Mouse (Mus musculus) layer of hippocampus, postnatal 14 days (tissue): ENCODE results near the gene Polr2e. TPM values are rescaled to one million over a fixed set of nuclear protein-coding genes. Genes with fewer than 3 reads are reported as not detected.
"Not testable (repeated sequence)": the region's sequence is repeated elsewhere in the genome, so short reads cannot be mapped to it uniquely, and the experiment has no call there.

Source experiments
- DNase-seq, 2 experiments: peaks; one replicate each; pipeline ENCODE4 v3.0.0; 2021 to 2022; ENCODE audit warnings: low spot score in 2 of 2, mixed read lengths in 1 of 2
- total RNA-seq, 2 experiments: library from RNA; stranded (reverse); gene quantifications; 2 replicates each; pipeline ENCODE4 v1.2.3; 2021

Gene Polr2e
- total RNA-seq, 2 experiments from 2014 or later: 74.1 to 74.3 TPM

DNA sequence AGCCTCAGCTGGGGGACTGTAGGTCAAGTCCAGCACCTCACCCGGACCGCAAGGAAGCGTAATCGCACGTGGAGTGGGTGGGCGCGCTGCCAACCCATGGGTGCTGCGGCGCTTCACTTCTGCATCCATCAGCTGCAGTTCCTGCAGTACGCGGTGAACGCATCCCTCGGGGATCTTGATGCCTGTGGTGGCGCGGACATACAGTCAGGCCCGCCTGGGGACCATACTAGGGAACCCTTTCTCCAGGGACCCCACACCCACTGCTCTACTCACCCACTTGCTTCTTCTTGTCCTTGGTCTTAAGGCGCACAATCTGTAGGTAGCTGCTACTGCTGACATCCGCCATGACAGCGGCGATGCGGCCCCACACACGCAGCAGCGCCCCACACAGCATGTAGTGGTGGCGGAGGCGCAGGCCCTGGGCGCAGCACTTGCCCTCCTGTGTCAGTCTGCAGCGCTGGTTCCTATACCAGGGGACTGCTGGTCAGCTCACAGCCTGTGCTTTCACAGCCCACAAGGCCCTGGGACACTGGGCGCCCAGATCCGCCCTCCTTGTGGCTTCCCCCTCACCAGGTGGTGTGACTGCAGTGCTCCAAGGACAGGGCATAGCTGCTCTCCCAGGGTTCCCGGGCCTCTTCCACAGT, 18.2 kb upstream of the Polr2e start:
- DNase-seq: peak in 1 of 2 experiments; percentile 39

- no peak for DNase-seq
Observed at GRCm38 (mm10) chr10:80056976-80057682, 17.5 kb upstream of the Polr2e start.

DNA sequence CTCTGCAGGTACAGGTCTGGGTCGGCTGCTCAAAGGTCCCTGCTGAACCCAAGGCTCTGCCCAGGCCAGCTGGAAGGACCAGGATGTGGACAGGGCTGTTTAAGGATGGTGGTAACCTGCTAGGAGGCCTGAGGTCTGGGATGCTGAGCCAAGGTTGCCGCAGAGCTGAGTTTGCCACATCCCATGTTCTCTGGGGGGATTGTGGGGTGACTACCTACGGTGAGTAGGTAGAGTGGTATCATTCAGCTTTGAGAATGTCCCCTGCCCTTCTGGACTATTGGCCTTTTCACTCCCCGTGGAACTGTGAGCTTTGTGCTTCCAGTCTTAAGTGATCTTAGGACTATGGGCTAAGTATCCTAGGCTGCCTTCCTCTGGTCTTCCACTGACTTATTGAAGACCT, 16.9 kb upstream of the Polr2e start:
- no peak for DNase-seq

- DNase-seq: no peak
Observed at GRCm38 (mm10) chr10:80055891-80056290, 16.3 kb upstream of the Polr2e start.

- no peak for DNase-seq
Observed at GRCm38 (mm10) chr10:80055364-80055763, 15.8 kb upstream of the Polr2e start.

GRCm38 (mm10) chr10:80054911-80055310, 15.3 kb upstream of the Polr2e start:
- not testable (repeated sequence) for DNase-seq

- peak; percentile 47 to 59 for DNase-seq
Observed at GRCm38 (mm10) chr10:80053831-80054815, 14.5 kb upstream of the Polr2e start.

DNA sequence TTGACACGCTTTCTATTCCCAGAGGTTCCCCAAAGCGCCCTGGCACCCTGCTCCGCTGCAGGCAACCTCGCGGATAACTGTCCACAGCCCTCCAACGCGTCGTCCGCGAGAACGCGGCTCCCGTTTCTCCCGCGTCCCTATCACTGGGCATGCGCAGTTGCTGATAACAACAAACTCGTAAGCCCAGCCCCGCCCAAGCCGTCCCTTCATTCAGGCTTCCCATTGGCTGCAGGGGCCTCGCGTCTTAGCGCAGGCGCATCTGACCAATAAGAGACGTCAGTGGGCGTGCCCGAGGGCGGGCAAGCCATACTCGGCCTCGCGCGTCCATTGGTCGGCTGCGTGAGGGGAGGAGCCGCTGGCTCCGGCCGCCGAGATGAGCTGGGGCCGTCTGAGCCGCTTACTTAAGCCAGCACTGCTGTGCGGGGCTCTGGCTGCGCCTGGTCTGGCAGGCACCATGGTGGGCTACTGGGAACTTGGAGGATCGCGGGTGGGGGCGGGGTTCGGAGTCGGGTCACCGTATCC, 13.7 kb upstream of the Polr2e start:
- DNase-seq: peak; percentile 99 to 100

- DNase-seq: no peak
Observed at GRCm38 (mm10) chr10:80052374-80052764, 12.8 kb upstream of the Polr2e start.

GRCm38 (mm10) chr10:80051618-80052373, 12.2 kb upstream of the Polr2e start:
- DNase-seq: no peak

- no peak for DNase-seq
Observed at GRCm38 (mm10) chr10:80050885-80051617, 11.5 kb upstream of the Polr2e start.

DNA sequence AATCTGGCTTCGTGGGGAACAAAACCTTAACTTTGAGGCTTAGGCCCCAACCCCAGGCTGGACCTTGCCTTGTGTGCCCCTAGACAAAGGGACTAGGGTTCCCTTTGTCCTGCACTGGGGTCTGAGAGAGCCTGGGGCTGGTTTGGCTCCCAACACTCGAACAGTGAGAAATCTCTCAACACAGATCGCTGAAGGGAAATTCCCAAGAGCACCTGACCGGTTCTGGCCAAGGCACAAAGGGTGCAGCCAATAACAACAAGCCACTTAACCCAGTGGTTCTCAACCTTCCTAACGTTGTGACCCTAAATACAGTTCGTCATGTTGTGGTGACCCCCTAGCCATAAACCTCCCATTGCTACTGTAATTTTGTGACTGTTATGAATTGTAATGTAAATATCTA, 10.6 kb upstream of the Polr2e start:
- no peak for DNase-seq

DNA sequence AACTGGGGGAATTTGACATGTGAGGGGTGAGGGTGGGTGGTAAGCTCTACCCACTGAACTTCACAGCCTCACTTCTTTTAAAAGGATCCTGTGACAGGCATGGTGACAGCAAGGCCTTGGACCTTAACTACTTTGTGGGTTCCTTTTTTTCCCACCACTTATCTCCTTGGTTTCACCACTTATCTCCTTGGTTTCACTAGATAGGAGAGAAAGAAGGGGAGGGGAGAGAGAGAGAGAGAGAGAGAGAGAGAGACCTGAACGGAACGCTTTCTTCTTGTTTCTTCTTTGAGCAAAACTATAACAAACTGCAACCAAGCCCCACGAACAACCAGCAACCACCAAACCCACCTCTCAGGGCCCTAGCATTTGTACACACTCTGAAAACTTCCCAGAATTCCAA, 9.2 kb upstream of the Polr2e start:
- no peak for DNase-seq

DNA sequence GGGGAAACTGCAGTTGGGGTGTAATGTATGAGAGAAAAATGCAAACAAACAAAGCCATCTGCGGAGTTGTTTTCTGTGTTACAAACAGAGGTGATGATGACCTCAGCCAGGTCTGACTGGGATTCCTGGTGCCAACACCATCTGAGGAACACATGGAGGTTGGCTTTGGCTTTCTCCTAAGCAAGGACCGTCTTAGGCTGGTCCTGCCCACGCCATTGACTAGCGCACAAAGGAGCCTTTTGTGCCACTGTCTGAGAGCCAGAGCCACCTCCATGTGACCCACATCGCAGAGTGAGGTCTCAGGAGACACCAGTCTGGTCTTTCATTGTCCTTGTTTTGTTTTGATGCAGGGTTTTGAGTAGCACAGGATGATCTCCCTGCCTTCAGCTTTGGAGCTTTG, 8.8 kb upstream of the Polr2e start:
- no peak for DNase-seq

- DNase-seq: no peak
Observed at GRCm38 (mm10) chr10:80047041-80047565, 7.5 kb upstream of the Polr2e start, which contains the start of gene Gpx4. Gene Gpx4 (plus strand): TSS chr10:80047166.

GRCm38 (mm10) chr10:80045766-80046165, 6.2 kb upstream of the Polr2e start:
- DNase-seq: no peak

DNA sequence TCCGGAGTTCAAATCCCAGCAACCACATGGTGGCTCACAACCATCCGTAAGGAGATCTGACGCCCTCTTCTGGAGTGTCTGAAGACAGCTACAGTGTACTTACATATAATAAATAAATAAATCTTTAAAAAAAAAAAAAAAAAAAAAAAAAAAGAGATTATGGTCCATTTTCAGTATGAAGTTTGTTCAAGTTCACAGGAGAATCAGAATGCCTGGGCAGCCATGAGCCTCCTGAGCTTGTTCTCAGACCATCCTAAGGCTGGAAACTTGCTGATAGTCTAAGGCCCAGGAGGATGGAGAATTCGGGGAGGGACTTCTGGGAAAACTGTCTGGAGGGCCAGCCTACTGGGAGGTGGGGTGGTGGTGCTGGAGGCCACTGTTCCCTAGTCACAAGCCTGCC, 5.8 kb upstream of the Polr2e start:
- not testable (repeated sequence) for DNase-seq

GRCm38 (mm10) chr10:80044087-80044486, 4.5 kb upstream of the Polr2e start:
- no peak for DNase-seq

- DNase-seq: not testable (repeated sequence)
Observed at GRCm38 (mm10) chr10:80041409-80042060, 1.9 kb upstream of the Polr2e start.
